Mouse (Mus musculus) kidney, postnatal 10 days (tissue): ENCODE data around the gene Tbcd.

ENCODE experiments used
- DNase-seq: peaks from one replicate; pipeline ENCODE4 v3.0.0; 2021; ENCODE audit warnings: mixed read lengths

The Tbcd gene

DNA sequence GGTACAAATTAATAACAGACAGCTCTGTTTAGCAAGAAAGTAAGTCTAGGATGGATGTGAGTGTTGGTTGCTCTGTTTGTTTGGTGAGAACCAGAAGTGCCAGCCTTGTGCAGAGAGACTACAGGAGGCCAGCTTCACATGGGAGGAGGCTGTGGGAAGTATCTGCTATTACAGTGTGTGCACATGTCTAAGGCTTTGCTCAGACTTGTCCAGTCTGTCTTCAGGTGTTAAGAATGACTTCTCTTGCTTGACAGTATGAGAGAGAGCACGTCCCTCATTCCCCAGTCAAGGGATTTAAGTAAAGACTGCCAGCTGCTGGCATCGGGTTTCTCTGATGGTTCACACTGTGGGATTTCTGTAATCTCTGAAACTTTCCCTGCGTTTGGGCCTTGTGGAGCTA is 149.7 kb downstream of the Tbcd start:
- no peak for DNase-seq

DNA sequence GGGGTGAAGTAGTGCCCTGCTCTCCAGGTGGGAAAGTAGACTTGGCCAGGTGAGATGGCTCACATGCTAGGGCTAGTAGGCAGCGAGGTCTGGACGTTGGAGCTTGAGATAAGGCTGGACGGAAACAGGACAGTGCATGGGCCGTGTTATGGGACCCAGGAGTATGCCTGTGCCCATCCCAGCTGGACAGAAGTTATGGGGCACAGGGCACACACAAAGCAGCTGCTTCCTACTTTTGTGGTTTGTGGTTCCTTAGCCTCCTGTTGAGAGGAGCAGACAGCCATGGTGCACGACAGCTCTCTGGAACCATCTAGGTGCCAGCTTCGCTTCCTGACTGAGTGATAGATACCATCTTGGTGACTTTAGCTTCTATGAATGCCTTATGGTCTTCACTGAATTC is 153.9 kb downstream of the Tbcd start:
- DNase-seq = no peak

DNA sequence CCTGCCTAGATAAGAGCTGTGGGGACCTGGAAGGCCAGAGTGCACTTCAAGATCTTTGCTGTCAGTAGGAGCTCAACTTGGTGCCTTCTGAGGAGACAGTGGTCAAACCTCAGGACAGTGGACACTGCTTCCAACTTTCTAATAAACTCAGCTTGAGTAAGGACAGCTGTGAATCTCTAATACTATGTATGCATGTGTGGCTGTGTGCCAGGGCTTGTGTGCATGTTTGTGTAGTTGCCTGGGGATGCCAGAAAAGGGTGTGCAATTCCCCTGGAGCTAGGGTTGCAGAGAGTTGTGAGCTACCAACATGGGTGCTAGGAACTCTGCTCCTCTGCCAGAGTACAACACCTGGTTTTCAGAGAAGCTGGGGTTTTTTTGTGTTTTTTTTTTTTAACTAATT is 159.2 kb downstream of the Tbcd start:
- peak; percentile 43 for DNase-seq

DNA sequence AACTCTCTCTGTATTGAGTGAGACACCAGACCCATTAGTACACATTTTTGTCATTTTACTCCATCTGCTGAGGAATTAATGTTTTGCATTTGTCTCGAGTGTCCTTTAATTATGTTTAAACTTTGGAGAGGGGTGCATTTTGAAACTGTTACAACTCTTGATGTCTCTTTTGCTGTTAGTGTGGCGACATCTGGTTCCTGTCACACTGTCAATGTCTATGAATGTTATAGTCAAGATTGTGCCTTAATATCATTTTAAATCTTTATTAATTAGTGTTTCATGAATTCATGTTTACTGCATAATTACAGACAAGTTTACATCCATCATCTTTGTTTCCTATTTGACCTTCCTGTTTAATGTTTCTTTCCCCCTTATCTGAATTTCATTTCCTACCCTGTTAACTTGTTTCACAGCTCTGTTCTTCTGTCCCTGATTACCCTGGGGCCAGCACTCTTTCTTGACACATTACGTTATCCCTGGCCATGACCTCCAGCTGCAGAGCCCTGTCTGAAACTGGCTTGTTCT is 164.3 kb downstream of the Tbcd start:
- peak; percentile 55 for DNase-seq

DNA sequence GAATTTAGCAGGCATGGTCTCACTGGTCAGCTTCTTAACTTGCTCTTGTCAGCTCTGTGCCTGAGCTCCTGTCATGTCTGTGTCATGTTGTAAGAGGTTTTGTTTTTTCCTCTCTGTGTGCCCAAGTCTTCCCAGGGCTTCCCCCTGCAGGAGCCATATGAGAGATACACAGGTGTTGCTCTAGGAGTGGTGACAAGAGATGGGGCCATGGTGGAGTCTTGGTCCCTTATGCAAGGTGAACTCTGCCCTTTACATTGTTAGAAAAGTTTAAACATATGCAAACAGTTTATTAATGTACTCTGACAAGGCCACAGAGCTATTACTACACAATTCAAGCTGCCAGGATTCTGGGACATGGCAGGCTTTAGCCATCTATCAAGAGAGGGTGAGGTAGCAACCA is 164.8 kb downstream of the Tbcd start:
- DNase-seq = no peak

DNA sequence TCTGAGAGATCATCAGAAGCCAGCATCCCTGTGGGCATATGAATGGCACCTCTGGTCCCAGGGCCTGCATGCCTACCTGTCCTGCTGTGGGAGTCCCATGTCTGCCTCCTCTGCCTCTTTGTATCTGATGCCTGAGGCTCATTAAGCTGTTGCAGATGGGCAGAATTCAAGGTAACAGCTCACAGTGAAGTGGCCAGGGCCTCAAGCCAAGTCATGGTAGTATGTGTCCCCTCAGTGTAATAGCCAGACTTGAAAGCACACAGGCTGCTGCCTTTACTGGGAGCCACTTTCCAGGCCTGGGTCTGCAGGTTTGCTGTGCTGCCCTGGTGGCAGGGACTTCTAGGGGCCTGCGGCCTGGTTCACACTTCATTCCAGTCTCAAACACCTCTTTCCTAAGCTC is 165.6 kb downstream of the Tbcd start:
- DNase-seq = no peak

DNA sequence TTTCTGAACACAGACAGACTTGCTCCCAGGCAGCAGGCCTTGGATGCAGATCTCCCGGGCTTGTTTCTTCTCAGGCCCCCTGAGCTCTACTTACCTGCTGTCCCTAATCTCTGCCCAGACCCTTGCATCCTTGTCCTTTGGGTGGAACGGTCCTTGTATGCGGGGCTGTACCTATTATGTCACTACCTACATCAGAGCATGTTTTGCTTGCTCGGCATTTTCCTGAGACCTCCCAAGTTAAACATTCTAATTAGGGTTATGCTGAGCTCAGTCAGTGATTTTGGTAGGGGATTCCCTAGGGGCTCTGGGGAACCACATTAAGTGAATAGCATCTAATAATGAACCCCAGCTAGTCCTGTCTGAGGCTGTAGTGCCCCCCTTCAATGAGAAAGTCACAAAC is 173.3 kb downstream of the Tbcd start:
- DNase-seq = no peak

DNA sequence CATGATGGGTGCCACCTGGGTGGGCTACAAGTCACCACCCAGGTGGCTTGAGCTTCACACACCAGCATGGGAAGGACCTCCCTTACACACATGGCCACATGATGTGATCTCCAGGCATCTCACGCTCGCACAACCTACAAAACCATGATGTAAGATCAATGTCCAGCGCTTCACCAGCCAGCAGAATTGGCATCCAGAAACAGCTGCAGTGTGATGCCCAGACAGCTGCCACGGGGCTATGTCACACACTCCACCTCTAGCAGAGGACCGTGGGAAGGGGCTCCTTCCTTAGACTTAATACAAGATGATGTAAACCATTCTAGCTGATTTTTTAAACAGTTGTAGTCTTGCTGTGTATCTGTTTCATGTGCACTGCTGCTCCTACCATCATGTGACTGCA is 175.8 kb downstream of the Tbcd start:
- DNase-seq = no peak

DNA sequence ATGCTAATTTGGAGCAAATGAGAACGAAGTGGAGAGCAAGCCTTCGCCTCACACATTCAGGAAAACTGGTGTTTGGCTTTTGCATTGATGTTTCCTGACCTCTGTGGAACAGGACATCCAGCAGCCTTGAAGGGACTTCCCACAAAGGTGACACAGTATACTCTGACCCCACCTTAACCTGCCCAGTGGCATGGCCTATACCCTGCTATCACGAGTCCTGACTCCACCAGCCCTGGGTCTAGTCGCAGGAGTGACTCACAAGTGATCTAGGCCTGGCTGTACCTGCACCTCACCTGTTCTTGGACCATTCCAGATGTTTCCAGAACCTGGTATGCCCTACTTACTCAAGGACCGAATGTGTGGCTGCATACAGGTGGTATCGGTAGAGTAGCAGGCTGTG is 177.8 kb downstream of the Tbcd start:
- no peak for DNase-seq

DNA sequence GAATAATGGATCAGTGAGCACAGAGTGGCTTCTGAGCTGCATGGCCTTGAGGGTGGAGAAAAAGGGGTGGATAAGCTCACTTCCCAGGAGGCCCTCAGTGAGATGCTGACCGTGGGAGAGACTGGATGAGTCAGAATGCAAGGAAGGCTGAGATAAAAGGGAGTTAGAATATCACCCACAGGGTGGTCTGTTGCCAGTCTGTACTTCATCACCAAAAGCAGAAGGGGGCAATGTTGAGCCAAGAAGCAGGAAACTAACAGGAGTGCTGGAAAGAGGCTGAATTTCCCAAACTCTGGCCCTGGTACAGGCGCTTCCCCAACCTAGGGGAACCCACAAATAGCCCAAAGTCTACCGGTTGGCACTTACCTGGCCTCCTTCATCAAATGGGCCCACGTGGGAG is 178.7 kb downstream of the Tbcd start:
- DNase-seq = no peak

DNA sequence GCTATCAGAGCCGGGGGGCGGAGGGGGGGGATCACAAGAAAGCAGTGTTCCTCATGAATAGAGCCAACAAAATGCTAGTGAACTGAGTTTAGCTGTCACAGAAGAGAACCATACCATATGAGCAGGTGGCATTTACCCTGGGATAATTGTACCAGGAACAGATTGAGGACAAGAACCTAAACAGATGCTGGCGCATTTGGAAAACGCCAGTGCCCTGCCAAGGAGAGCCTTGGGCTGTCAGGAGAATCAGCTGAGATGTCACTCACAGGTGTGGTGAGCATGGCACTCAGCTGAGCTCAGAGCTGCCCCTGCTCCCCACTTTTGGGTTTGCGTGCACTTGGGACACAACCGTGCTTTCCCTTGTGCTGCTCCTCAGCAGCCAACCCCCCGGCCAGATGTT is 179.7 kb downstream of the Tbcd start:
- DNase-seq = no peak

DNA sequence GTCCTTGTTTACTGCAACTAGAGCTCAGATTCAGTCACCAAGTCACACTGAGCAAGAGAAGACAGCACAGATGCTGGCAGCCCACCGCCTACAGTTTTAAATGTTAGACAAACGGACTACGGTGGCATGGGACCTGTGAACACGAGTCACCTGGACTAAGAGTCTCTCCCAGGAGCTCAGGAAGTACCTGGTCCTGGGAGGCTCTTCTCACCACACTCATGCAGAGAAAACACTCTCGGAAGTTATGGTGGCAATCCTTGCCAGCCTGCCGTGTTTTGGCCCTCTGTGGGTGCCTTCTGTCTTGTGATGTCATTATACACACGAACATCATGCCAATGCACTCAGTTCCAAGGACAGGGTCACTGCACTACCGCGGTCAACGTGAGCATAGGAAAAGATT is 184.9 kb downstream of the Tbcd start:
- DNase-seq = no peak

DNA sequence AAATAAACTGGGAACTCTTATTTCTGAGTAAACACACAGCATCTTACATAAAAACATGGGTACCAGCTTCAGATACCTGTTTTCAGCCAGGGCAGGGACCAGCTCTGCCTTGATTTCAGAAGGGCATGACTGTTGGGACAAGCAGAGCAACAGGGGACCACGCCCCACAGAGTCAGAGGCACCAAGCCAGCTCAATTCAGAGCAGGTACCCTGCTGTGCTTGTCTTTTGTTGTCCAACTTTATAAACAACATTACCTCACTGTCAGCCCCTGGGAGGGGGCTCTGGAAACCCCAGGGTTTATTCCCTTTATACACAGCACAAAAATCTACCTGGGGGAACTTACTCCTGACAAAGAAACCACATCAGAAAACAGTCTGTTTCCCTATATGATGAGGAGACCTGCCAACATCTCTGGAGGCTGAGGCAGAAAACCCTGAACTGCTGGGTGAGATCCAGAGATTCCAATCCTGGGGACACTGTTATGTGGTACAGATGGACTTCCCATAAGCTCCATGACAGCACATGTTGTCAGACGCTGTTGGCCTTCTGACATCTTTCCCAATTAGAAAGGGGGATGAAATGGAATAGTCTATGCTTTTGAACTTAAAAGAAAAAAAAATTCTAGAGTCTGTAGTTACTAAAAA is 189.9 kb downstream of the Tbcd start:
- no peak for DNase-seq

DNA sequence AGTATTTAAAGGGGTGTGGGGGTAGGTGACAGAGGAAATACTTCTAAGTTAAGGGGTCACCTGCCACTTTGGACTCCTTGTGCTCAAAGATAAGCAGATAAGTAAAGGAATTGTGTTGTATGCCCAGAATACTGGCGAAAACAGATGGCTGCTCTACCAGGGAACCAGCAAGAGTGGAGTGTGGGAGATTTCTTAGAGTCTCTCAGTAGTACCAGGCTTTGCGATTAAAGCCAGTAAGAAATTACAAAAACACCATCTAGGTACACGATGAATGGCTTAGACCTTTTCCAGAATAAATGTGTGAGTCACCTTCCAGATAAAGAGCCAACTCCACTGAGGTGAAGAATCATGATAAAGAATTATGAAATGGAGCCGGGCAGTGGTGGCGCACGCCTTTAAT is 193.6 kb downstream of the Tbcd start:
- DNase-seq = no peak

DNA sequence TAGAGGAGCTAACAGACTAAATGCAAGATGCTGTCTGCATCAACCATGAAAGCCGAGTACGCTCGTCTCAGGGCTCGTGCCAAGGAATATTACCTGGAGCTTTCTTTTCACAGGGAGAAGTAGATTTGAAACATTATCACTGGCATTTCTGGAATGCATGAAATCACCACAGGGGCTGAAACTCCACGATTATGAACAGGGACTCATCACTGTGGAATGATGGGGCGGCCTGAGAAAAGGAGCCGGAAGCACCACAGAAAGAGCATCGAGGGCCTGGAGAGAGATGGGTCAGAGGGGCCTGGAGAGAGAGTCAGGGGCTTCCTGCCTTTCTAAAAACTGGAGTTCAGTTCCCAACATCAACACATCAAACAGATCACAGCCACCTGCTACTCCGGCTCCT is 195.6 kb downstream of the Tbcd start:
- no peak for DNase-seq

DNA sequence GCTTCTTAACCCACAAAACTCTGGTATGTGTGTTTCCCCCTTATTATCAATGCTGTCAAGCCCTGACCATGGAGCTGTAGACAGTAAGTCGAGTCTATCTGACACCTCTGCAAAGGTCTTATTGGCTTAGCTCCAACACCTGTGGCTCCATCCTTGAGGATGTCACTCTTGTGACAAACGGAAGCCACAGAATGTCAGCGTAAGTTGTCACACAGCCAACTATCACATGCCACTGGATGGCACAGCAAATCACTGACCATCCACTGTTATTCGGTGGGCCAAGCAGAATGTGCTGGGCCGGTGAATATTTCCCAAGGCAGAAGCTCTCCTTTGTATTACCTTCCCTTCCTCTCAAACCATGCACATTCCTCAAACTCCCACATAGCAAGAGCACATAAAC is 196.4 kb downstream of the Tbcd start:
- DNase-seq = no peak

DNA sequence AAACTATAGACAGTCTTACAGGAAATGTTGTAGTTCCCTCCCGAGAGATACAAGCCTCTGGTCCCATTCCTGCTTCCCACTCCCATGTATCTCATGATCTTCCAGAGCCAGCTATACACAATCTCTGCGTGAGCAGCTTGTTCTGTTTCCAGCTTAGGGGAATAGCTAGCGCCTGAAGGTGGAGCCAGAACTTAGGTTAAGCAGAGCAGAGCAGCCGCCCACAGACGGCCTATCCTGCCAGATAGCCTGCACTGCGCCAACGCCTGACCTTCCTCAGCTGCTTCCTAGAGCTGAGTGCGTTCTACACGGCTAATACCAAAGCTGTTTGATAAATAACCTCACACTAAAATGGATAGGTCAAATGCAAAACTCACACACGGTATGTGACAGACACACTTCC is 198.2 kb downstream of the Tbcd start:
- DNase-seq = peak; percentile 63

DNA sequence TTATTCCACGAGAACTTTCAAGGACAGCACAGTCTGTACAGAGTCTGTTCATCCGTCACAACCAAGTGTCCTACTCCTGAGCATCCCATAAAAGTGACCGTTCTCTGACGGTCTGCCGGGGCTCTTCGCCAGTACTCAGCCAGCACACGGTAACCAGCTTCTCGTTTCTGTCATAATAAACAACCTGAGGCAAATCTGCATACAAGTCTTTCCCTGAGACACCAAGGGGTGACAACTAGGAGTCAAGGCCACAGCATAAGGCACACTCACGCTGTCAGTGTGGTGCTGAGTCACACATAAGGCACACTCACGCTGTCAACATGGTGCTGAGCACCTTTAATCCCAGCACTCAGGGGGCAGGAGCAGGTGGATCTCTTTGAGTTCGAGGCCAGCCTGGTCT is 198.9 kb downstream of the Tbcd start:
- DNase-seq = no peak

DNA sequence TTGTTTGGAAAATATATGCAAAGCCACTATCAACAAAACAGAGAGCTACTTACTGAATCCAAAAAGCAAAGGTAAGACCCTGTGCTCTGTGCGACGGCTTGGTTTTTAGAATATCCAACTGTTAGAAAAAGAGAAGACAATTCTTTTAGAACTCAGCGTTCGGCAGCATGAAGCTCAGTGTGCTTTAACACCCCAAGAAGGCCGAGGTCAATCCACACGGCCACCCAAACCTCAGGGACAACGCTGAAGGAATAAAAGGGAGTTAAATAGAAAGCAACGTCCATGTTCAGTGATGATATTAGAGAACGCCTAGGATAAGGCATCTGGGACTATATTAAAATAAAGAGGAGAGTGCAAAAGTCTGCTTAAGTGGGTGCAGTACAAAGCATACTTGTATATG is 199.8 kb downstream of the Tbcd start:
- no peak for DNase-seq

DNA sequence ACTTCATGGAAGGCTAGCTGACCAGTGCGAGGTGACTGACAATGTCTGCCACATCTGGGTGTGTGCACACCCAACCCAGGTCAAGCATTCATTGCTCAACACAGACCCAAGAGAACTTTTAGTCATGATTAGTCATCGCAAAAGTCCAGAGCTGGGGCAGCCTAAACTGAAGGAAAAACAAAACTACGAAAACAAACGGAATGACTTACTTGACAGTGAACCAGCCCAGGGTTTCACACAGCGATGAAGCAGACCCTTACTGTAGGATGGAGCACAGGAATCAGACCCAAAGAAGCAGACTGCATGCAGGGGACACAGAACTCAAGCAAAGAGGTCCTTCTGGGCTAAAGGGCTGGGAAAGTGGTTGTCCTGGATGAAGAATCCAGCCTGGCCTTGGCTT is 200.2 kb downstream of the Tbcd start:
- no peak for DNase-seq

DNA sequence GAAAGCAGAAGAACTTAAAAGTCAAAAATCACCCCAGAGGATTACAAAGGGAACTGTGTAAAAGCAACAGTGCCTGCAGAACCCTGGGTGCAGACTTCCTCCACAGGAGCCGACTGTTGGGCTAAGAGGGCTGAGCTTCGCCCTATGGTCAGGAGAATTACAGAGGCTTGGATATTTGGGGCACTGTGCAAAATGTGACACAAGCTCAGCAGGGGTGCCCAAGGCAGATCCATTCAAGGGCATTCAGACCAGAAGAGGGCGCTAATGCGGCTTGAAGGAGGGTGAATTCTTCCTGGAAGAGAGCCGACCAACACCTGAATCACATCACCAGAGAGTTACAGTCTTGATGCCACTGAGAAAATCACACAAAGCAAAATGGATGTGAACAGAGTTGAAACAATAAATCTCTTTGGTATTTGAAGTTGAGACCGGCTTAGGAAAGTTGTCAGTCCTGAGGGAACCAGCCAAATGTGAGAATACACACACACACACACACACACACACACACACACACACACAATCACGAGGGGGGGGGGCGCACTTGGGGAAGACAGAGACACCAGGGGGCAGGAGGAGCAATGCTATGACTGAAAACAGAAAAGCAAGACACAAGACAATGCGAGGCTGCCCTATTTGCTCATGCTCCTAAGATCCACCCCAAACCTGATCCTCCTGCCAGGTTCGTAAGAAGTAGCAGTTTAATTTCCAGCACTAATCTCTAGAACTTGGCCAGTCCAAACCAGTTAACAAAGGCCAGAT is 201.0 kb downstream of the Tbcd start:
- peak; percentile 86 for DNase-seq

DNA sequence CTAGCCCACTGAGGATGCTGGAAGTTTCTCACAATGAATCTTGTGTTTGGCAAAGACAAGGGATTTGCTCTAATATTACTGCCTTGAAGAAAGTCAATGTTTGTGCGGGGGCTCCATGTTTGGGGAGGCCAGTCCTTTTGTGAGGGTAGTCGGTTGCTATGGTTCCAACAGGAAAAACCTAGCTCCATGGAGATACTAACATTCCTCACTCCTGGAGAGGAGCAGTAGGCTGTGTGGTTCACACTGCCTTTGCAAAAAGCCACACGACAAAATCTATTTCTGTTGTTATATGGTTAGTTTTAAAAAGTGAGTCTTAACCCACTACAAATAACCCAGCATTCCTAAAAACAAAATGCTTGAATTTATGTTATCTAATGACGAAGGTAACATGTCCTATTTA is 201.9 kb downstream of the Tbcd start:
- DNase-seq = no peak

DNA sequence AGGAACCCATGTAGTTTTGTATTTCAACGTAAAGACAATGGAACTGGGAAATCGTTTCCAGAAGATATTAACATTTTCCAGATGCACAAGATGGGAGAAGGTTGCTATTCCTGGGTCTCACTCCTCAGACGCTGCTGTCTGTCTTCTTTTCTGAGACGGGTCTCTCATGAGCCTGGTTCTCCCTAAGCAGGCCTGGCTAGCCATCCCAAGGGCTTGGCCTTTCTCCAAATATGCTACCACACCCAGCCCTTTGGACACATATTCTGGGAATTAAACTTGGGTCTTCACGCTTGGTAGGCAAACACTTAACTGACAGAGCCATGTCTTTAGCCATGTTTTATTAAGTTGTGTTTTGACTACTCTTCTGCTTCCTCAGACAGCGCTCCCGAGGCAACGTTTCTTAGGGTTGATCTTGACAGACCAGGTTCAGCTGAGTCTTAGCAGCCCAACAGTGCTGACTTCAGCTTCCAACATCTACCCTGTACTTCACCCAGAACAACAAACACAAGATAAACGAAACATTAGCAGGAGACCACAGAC is 202.7 kb downstream of the Tbcd start:
- no peak for DNase-seq

DNA sequence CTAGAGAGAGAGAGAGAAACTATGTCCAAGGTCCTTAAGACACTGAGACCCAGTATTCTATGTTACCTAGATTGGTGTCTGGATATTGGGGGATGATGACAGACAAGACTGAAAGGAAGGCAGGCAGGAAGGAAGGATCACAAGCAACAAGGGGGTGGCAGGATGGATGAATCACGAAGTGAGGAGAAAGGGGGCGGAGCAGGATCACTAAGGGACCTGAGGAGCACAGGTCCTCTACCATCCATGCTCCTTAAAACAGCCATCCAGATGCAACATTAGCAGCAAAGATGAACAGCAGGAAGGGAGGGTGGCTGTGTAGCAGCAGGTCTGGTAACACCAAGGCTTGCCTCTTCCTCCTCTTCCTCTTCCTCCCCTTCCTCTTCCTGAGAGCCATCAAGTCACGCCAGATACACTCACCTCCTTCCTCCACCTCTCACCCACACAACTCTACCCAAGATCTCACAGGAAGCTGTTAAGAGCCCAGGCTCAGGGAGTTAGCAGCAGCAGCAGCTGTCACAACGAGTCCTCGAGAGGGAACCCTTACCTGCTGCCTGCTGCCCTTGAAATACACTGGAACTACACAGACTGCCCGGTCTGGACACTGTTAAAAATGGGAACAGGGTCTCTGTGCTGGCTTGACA is 203.5 kb downstream of the Tbcd start:
- no peak for DNase-seq
